Mouse (Mus musculus) layer of hippocampus, adult 2 months (tissue): ENCODE measurements around the gene Adcy9. TPM values are rescaled to one million over a fixed set of nuclear protein-coding genes. Genes with fewer than 3 reads are reported as not detected.

ENCODE experiments used
- DNase-seq, 2 experiments: peaks; one replicate each; pipeline ENCODE4 v3.0.0; 2022; ENCODE audit warnings: low spot score in 2 of 2
- H3K27ac ChIP-seq: fragments of 200-600 bp; 2 replicates; pipeline ENCODE4 v1.8.1; 2022
- H3K4me3 ChIP-seq: fragments of 200-600 bp; 2 replicates; pipeline ENCODE4 v1.8.1; 2022; ENCODE audit warnings: mild to moderate bottlenecking
- CTCF ChIP-seq: fragments of 200-600 bp; conservative IDR thresholded peaks from 2 replicates; pipeline ENCODE4 v1.8.1; 2022; ENCODE audit warnings: antibody characterized with exemption, mild to moderate bottlenecking, moderate library complexity
- total RNA-seq, 2 experiments: library from RNA; stranded (reverse); gene quantifications; 2 replicates each; pipeline ENCODE4 v1.2.3; 2021

The Adcy9 gene
- total RNA-seq, 2 experiments from 2014 or later = 104 to 109 TPM

DNA sequence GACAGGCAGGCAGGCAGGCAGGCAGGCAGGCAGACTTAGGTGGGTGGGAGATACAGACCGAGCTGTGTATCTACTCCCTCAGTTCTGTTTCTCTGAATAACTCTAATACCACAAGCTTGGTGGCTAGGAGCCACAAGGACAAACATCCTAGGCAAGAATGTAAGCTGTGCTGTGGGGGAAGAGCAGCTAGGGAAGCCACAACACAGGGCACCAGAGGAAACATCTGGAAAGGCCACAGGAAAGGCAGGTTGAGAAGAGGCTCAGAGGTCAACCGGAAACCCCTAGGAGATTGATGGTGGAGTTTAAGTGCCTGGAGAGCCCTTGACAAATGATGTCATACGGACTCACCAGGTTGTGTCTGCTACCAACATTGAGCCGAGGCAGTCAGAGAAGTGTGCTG lies 16.4 kb upstream of the Adcy9 start:
- DNase-seq = no peak
- Histone ChIP-seq H3K4me3 (no peak overlapping the region), H3K27ac (peak overlapping the region; percentile 46; the same call in 1 of the 2 replicates)
- TF ChIP-seq CTCF = no peak

- Histone ChIP-seq H3K4me3 (no peak overlapping the region), H3K27ac (no peak overlapping the region)
- TF ChIP-seq CTCF = no peak
- no peak for DNase-seq
These were observed 15.1 kb upstream of the Adcy9 start for GRCm38 (mm10) chr16:4435371-4435770.

GRCm38 (mm10) chr16:4431841-4432240 lies 11.5 kb upstream of the Adcy9 start:
- no peak for TF ChIP-seq CTCF
- DNase-seq = no peak
- no peak overlapping the region for H3K4me3 ChIP-seq
- no peak overlapping the region for H3K27ac ChIP-seq

DNA sequence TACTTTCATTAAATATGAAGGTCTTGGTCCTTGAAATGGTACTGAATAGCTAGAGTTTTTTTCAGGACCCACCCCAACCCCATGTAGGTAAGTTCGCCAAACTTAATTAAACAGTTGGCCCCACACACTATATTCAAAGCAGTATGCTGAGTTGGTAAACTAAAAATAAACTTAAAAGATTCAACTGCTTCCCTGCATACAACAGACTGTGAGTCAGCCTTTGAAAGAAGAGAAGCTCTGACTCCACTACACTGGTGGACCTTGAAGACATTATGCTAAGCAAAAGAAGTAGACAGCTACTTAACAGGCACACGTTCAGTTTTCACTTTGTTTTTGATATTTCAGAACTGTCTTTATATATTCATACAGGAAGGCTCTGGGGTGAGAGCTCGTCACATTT lies 10.7 kb upstream of the Adcy9 start:
- Histone ChIP-seq H3K27ac (no peak overlapping the region), H3K4me3 (no peak overlapping the region)
- TF ChIP-seq CTCF = no peak
- no peak for DNase-seq

DNA sequence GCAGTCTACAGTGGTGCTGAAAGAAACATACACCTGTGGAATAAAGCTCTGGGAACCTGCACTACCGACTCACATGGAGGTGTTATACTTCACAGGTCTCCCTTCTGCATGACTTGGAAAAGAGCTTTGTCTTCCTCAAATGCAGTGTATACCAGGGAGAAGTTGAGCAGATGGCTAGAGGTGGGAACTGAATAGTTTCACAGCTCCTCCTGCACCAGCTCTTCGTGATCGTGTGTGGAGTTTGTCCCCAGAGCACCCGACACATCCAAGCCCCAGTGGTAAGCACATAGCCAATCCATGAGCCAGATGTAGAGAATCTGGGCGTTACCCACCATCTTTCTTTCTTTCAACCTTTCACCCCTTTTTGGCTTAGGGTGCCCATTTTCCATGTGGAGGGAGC lies 9.9 kb upstream of the Adcy9 start:
- DNase-seq = peak in 1 of 2 experiments; percentile 25
- H3K4me3 ChIP-seq = no peak overlapping the region
- H3K27ac ChIP-seq = no peak overlapping the region
- no peak for TF ChIP-seq CTCF

DNA sequence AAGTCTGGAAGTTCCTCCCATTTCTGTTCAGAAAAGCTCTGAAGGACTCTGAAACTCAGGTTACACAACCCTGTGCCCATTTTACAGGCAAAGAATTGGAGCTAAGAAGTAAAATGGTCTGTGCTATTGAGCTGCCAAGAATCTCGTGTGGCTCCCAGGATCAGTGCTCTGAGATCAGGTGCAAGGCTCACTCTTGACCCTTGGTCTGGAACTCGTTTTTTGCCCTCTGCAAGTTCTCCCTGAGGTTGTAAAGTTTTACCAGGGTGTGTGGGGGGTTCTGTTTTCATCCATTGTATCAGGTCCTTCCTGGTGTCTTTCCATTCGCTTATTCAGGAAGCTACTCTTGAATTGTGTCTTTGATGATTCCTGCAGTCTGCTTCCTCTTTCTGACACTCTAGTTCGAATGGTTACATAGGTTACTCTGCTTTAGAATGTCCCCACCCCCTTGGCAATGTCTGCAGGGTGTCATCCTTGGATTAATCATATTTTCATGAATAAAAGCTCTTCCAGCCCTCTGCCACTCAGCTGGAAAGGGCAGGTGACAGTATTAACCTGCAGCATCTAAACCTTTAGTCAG lies 5.4 kb upstream of the Adcy9 start:
- no peak for TF ChIP-seq CTCF
- no peak overlapping the region for H3K27ac ChIP-seq
- DNase-seq = no peak
- no peak overlapping the region for H3K4me3 ChIP-seq

DNA sequence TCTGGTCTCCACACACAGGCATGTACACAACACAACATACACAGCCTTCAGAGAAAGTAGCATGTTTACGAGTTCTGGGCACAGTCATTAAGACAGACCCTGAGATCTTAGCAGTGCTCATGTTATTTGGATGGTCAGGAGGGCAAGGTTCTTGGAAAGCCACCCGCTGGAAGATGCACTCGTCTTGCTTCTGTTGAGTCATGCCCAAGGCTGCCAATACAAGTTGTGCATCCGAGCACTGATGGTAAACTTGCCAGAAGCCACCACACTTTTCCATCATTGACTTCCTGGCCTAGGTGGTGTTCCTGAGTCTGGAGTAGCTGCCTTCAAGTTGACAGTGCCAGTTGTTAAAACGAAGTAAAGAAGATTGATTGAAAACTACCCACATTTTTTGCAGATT lies 3.3 kb upstream of the Adcy9 start:
- Histone ChIP-seq H3K4me3 (no peak overlapping the region), H3K27ac (no peak overlapping the region)
- no peak for TF ChIP-seq CTCF
- no peak for DNase-seq

GRCm38 (mm10) chr16:4422991-4423390 lies 2.7 kb upstream of the Adcy9 start:
- H3K4me3 ChIP-seq = no peak overlapping the region
- H3K27ac ChIP-seq = no peak overlapping the region
- no peak for TF ChIP-seq CTCF
- DNase-seq = no peak

- TF ChIP-seq CTCF = peak; percentile 47
- peak overlapping the region; percentile 94 for H3K4me3 ChIP-seq
- DNase-seq = peak in 1 of 2 experiments; percentile 37
- peak overlapping the region; percentile 99 for H3K27ac ChIP-seq
These were observed 576 bp downstream of the Adcy9 start for GRCm38 (mm10) chr16:4419546-4420297.

DNA sequence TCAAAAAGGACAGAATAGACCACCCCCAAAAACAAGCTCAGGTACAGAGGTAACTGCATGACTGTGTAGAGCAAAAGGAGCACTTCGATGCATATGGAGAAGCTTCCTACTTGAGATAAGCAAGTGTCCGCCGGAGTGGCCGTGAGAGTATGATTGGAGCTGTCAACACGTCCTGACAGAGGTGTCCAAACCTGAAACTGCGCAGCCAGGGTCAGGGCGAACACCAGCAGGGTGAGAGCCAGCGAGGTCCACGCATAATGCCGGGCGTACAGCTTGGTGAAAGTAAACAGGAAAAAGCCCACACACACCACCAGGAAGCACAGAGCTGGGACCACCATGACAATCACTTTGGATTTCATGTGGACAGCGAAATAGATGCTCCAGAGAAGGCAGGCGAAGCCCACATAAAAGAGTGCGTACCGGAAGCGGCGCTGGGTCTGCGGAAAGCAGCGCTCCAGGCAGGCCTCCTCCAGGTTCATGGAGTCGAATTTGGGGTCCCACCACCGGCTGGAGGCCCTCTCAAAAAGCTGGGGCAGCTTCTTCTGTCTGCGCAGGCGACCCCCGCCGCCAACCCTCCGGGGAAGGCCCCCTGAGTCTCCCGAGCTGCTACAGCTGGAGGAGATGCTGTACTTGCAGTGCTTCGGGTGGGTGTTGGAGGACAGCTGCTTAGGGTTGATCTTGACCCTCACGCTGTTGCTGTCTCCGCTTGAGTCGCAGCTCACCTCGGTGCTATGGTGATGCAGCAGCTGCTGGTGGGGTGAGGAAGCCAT lies 1.3 kb downstream of the Adcy9 start:
- Histone ChIP-seq H3K27ac (peak overlapping the region; percentile 99), H3K4me3 (peak overlapping the region; percentile 94)
- no peak for TF ChIP-seq CTCF
- DNase-seq = no peak

GRCm38 (mm10) chr16:4418072-4418471 lies 2.2 kb downstream of the Adcy9 start:
- no peak for DNase-seq
- Histone ChIP-seq H3K4me3 (peak overlapping the region; percentile 94), H3K27ac (peak overlapping the region; percentile 99)
- no peak for TF ChIP-seq CTCF

GRCm38 (mm10) chr16:4417455-4417854 lies 2.8 kb downstream of the Adcy9 start:
- DNase-seq = no peak
- peak overlapping the region; percentile 94 for H3K4me3 ChIP-seq
- H3K27ac ChIP-seq = peak overlapping the region; percentile 99
- TF ChIP-seq CTCF = no peak

- Histone ChIP-seq H3K27ac (peak overlapping the region; percentile 99), H3K4me3 (peak overlapping the region; percentile 94)
- no peak for TF ChIP-seq CTCF
- DNase-seq = no peak
These were observed 5.3 kb downstream of the Adcy9 start for GRCm38 (mm10) chr16:4414881-4415585.
